Mouse (Mus musculus): ENCODE data around the gene Kctd20. TPM values are rescaled to one million over a fixed set of nuclear protein-coding genes. Genes with fewer than 3 reads are reported as not detected.

Gene Kctd20
- polyA plus RNA-seq, 1 experiment from 2014 or later, result 106 TPM

- H3K4me1 ChIP-seq (ENCODE audit: control insufficient read depth, insufficient read depth, low read length), result peaks cover 3% of the 10 kb centered on the region; the same call in 1 of the 2 replicates
- H3K4me2 ChIP-seq (ENCODE audit: low read depth, severe bottlenecking), result no peak overlapping the region
- DNase-seq (ENCODE audit: low spot score) (no peak), ATAC-seq (ENCODE audit: insufficient number of reproducible peaks, low FRiP score, low TSS enrichment, low read depth) (no peak)
- WGBS, result 96% methylated on average over 9 of the region's 9 CpGs
- no peaks in the 10 kb centered on the region for H3K9me3 ChIP-seq (ENCODE audit: control insufficient read depth, low read length)
- H3K9ac ChIP-seq (ENCODE audit: low read length), result no peak overlapping the region
- no peaks in the 10 kb centered on the region for H3K36me3 ChIP-seq (ENCODE audit: control insufficient read depth, insufficient read depth, low read length)
- H3K4me3 ChIP-seq (ENCODE audit: low read depth, low read length), result no peak overlapping the region
- no peak overlapping the region for H3K27ac ChIP-seq (replicated peaks; ENCODE audit: low read depth, low read length)
- H3K27me3 ChIP-seq (ENCODE audit: control insufficient read depth, insufficient read depth, low read length), result no peaks in the 10 kb centered on the region
These were observed 2.7 kb downstream of the Kctd20 start for GRCm38 (mm10) chr17:28954416-28954815.

- no peaks in the 10 kb centered on the region for H3K27me3 ChIP-seq (ENCODE audit: control insufficient read depth, insufficient read depth, low read length)
- DNase-seq (ENCODE audit: low spot score) (no peak), ATAC-seq (ENCODE audit: insufficient number of reproducible peaks, low FRiP score, low TSS enrichment, low read depth) (no peak)
- H3K9me3 ChIP-seq (ENCODE audit: control insufficient read depth, low read length), result no peaks in the 10 kb centered on the region
- H3K4me3 ChIP-seq (ENCODE audit: low read depth, low read length), result no peak overlapping the region
- no peaks in the 10 kb centered on the region for H3K4me1 ChIP-seq (ENCODE audit: control insufficient read depth, insufficient read depth, low read length)
- peaks cover 25% of the 10 kb centered on the region for H3K36me3 ChIP-seq (ENCODE audit: control insufficient read depth, insufficient read depth, low read length)
- no peak overlapping the region for H3K4me2 ChIP-seq (ENCODE audit: low read depth, severe bottlenecking)
- WGBS, result 85% methylated on average over 10 of the region's 10 CpGs
- no peak overlapping the region for H3K27ac ChIP-seq (replicated peaks; ENCODE audit: low read depth, low read length)
- H3K9ac ChIP-seq (ENCODE audit: low read length), result no peak overlapping the region
These were observed 8.8 kb downstream of the Kctd20 start for GRCm38 (mm10) chr17:28960597-28960996.

GRCm38 (mm10) chr17:28961596-28961995 is 9.8 kb downstream of the Kctd20 start:
- no peaks in the 10 kb centered on the region for H3K4me1 ChIP-seq (ENCODE audit: control insufficient read depth, insufficient read depth, low read length)
- H3K36me3 ChIP-seq (ENCODE audit: control insufficient read depth, insufficient read depth, low read length), result peaks cover 33% of the 10 kb centered on the region
- no peaks in the 10 kb centered on the region for H3K27me3 ChIP-seq (ENCODE audit: control insufficient read depth, insufficient read depth, low read length)
- H3K4me2 ChIP-seq (ENCODE audit: low read depth, severe bottlenecking), result no peak overlapping the region
- WGBS, result 93% methylated on average over 10 of the region's 10 CpGs
- H3K9me3 ChIP-seq (ENCODE audit: control insufficient read depth, low read length), result no peaks in the 10 kb centered on the region
- ATAC-seq (ENCODE audit: insufficient number of reproducible peaks, low FRiP score, low TSS enrichment, low read depth) (no peak), DNase-seq (ENCODE audit: low spot score) (no peak)
- no peak overlapping the region for H3K4me3 ChIP-seq (ENCODE audit: low read depth, low read length)
- H3K9ac ChIP-seq (ENCODE audit: low read length), result no peak overlapping the region
- no peak overlapping the region for H3K27ac ChIP-seq (replicated peaks; ENCODE audit: low read depth, low read length)

GRCm38 (mm10) chr17:28967021-28967610 is 15.4 kb downstream of the Kctd20 start:
- ATAC-seq (ENCODE audit: insufficient number of reproducible peaks, low FRiP score, low TSS enrichment, low read depth) (no peak), DNase-seq (ENCODE audit: low spot score) (no peak)
- 72% methylated on average over 11 of the region's 11 CpGs for WGBS
- H3K4me2 ChIP-seq (ENCODE audit: low read depth, severe bottlenecking), result no peak overlapping the region
- H3K9me3 ChIP-seq (ENCODE audit: control insufficient read depth, low read length), result no peaks in the 10 kb centered on the region
- H3K36me3 ChIP-seq (ENCODE audit: control insufficient read depth, insufficient read depth, low read length), result peaks cover 37% of the 10 kb centered on the region
- no peaks in the 10 kb centered on the region for H3K27me3 ChIP-seq (ENCODE audit: control insufficient read depth, insufficient read depth, low read length)
- no peak overlapping the region for H3K9ac ChIP-seq (ENCODE audit: low read length)
- H3K27ac ChIP-seq (replicated peaks; ENCODE audit: low read depth, low read length), result no peak overlapping the region
- H3K4me1 ChIP-seq (ENCODE audit: control insufficient read depth, insufficient read depth, low read length), result no peaks in the 10 kb centered on the region
- no peak overlapping the region for H3K4me3 ChIP-seq (ENCODE audit: low read depth, low read length)

GRCm38 (mm10) chr17:28970122-28970521 is 18.4 kb downstream of the Kctd20 start:
- H3K9me3 ChIP-seq (ENCODE audit: control insufficient read depth, low read length), result no peaks in the 10 kb centered on the region
- H3K4me3 ChIP-seq (ENCODE audit: low read depth, low read length), result no peak overlapping the region
- no peaks in the 10 kb centered on the region for H3K27me3 ChIP-seq (ENCODE audit: control insufficient read depth, insufficient read depth, low read length)
- DNase-seq (ENCODE audit: low spot score) (no peak), ATAC-seq (ENCODE audit: insufficient number of reproducible peaks, low FRiP score, low TSS enrichment, low read depth) (no peak)
- no peak overlapping the region for H3K9ac ChIP-seq (ENCODE audit: low read length)
- H3K4me1 ChIP-seq (ENCODE audit: control insufficient read depth, insufficient read depth, low read length), result no peaks in the 10 kb centered on the region
- no peak overlapping the region for H3K4me2 ChIP-seq (ENCODE audit: low read depth, severe bottlenecking)
- peaks cover 32% of the 10 kb centered on the region for H3K36me3 ChIP-seq (ENCODE audit: control insufficient read depth, insufficient read depth, low read length)
- no peak overlapping the region for H3K27ac ChIP-seq (replicated peaks; ENCODE audit: low read depth, low read length)

GRCm38 (mm10) chr17:28979091-28979490 is 27.3 kb downstream of the Kctd20 start:
- no peak overlapping the region for H3K9ac ChIP-seq (ENCODE audit: low read length)
- no peak overlapping the region for H3K27ac ChIP-seq (replicated peaks; ENCODE audit: low read depth, low read length)
- H3K9me3 ChIP-seq (ENCODE audit: control insufficient read depth, low read length), result no peaks in the 10 kb centered on the region
- DNase-seq (ENCODE audit: low spot score) (no peak), ATAC-seq (ENCODE audit: insufficient number of reproducible peaks, low FRiP score, low TSS enrichment, low read depth) (no peak)
- H3K4me3 ChIP-seq (ENCODE audit: low read depth, low read length), result no peak overlapping the region
- no peaks in the 10 kb centered on the region for H3K4me1 ChIP-seq (ENCODE audit: control insufficient read depth, insufficient read depth, low read length)
- peaks cover 18% of the 10 kb centered on the region for H3K36me3 ChIP-seq (ENCODE audit: control insufficient read depth, insufficient read depth, low read length)
- WGBS, result 93% methylated on average over 4 of the region's 4 CpGs
- no peak overlapping the region for H3K4me2 ChIP-seq (ENCODE audit: low read depth, severe bottlenecking)
- H3K27me3 ChIP-seq (ENCODE audit: control insufficient read depth, insufficient read depth, low read length), result no peaks in the 10 kb centered on the region

- Histone ChIP-seq H3K36me3 (ENCODE audit: control insufficient read depth, insufficient read depth, low read length) (peaks cover 16% of the 10 kb centered on the region), H3K4me3 (ENCODE audit: low read depth, low read length) (no peak overlapping the region), H3K9ac (ENCODE audit: low read length) (no peak overlapping the region), H3K27ac (replicated peaks; ENCODE audit: low read depth, low read length) (no peak overlapping the region), H3K27me3 (ENCODE audit: control insufficient read depth, insufficient read depth, low read length) (no peaks in the 10 kb centered on the region), H3K9me3 (ENCODE audit: control insufficient read depth, low read length) (no peaks in the 10 kb centered on the region), H3K4me2 (ENCODE audit: low read depth, severe bottlenecking) (no peak overlapping the region), H3K4me1 (ENCODE audit: control insufficient read depth, insufficient read depth, low read length) (no peaks in the 10 kb centered on the region)
- ATAC-seq (ENCODE audit: insufficient number of reproducible peaks, low FRiP score, low TSS enrichment, low read depth) (no peak), DNase-seq (ENCODE audit: low spot score) (no peak)
- WGBS, result 77% methylated on average over 4 of the region's 4 CpGs
These were observed 29.3 kb downstream of the Kctd20 start for GRCm38 (mm10) chr17:28981081-28981480.

GRCm38 (mm10) chr17:28982591-28982990 is 30.8 kb downstream of the Kctd20 start:
- no peaks in the 10 kb centered on the region for H3K4me1 ChIP-seq (ENCODE audit: control insufficient read depth, insufficient read depth, low read length)
- H3K36me3 ChIP-seq (ENCODE audit: control insufficient read depth, insufficient read depth, low read length), result peaks cover 13% of the 10 kb centered on the region
- WGBS, result 46% methylated on average over 4 of the region's 4 CpGs
- H3K4me3 ChIP-seq (ENCODE audit: low read depth, low read length), result no peak overlapping the region
- DNase-seq (ENCODE audit: low spot score) (no peak), ATAC-seq (ENCODE audit: insufficient number of reproducible peaks, low FRiP score, low TSS enrichment, low read depth) (no peak)
- no peaks in the 10 kb centered on the region for H3K27me3 ChIP-seq (ENCODE audit: control insufficient read depth, insufficient read depth, low read length)
- no peak overlapping the region for H3K27ac ChIP-seq (replicated peaks; ENCODE audit: low read depth, low read length)
- no peaks in the 10 kb centered on the region for H3K9me3 ChIP-seq (ENCODE audit: control insufficient read depth, low read length)
- no peak overlapping the region for H3K9ac ChIP-seq (ENCODE audit: low read length)
- no peak overlapping the region for H3K4me2 ChIP-seq (ENCODE audit: low read depth, severe bottlenecking)
